Mouse (Mus musculus) lung, adult 2 months (tissue): ENCODE measurements around the gene Ndufs2.

ENCODE experiments used
- CTCF ChIP-seq: fragments of 200-500 bp; IDR thresholded peaks from 2 replicates; pipeline ENCODE4 v1.5.1; 2011; ENCODE audit warnings: mild to moderate bottlenecking, low read length, control low read depth; ENCODE audit not compliant: insufficient read depth
- POLR2A ChIP-seq: fragments of 200-500 bp; IDR thresholded peaks from 2 replicates; pipeline ENCODE4 v1.6.1; 2011; ENCODE audit warnings: low read depth, mild to moderate bottlenecking, control low read depth, low read length, borderline replicate concordance; ENCODE audit errors: extremely low read depth

- no peak for TF ChIP-seq POLR2A
- no peak for TF ChIP-seq CTCF
Measured at GRCm38 (mm10) chr1:171240911-171241310, 10.3 kb downstream of the Ndufs2 start.
